Mouse (Mus musculus) embryonic facial prominence, embryonic 12.5 days (tissue): Measurements from ENCODE around the gene Gm11634. TPM values are rescaled to one million over a fixed set of nuclear protein-coding genes. Genes with fewer than 3 reads are reported as not detected.
"Not testable (repeated sequence)": the region's sequence is repeated elsewhere in the genome, so short reads cannot be mapped to it uniquely, and the experiment has no call there.

Experiments
- ATAC-seq: fragments of 200-750 bp; cut with Nextera tagmentation; 2 replicates; pipeline ENCODE4 v1.8.0; 2017; ENCODE audit not compliant: insufficient number of reproducible peaks, insufficient read depth, low FRiP score, low TSS enrichment
- H3K27ac ChIP-seq: fragments of 300-500 bp; sonication (generic); 2 replicates; pipeline ENCODE4 v1.5.1; 2016; ENCODE audit warnings: mild to moderate bottlenecking
- H3K27me3 ChIP-seq: fragments of 300-500 bp; sonication (generic); 2 replicates; pipeline ENCODE4 v1.6.1; 2016; ENCODE audit warnings: mild to moderate bottlenecking, moderate library complexity
- H3K36me3 ChIP-seq: fragments of 300-500 bp; sonication (generic); 2 replicates; pipeline ENCODE4 v1.6.1; 2016; ENCODE audit warnings: mild to moderate bottlenecking
- H3K4me1 ChIP-seq: fragments of 300-500 bp; sonication (generic); 2 replicates; pipeline ENCODE4 v1.6.1; 2016
- H3K4me2 ChIP-seq: fragments of 300-500 bp; sonication (generic); replicated peaks from 2 replicates; pipeline ENCODE4 v1.6.1; 2016; ENCODE audit warnings: mild to moderate bottlenecking, moderate library complexity
- H3K4me3 ChIP-seq: fragments of 300-500 bp; sonication (generic); 2 replicates; pipeline ENCODE4 v1.5.1; 2016; ENCODE audit warnings: mild to moderate bottlenecking
- H3K9ac ChIP-seq: fragments of 300-500 bp; sonication (generic); 2 replicates; pipeline ENCODE4 v1.6.1; 2016; ENCODE audit warnings: mild to moderate bottlenecking, moderate library complexity
- H3K9me3 ChIP-seq: fragments of 300-500 bp; sonication (generic); 2 replicates; pipeline ENCODE4 v1.6.1; 2016; ENCODE audit warnings: mild to moderate bottlenecking, moderate library complexity
- WGBS: fragments of 180-500 bp; shearing (Covaris S2); methylation state at CpG from one replicate; pipeline ENCODE4 v1.1.7; 2016; 5-methylcytosine and 5-hydroxymethylcytosine counted together
- polyA plus RNA-seq: library from polyadenylated mRNA; unstranded; fragments of >200 nt; fragmentation: Nextera tagmentation; extraction: Ambion mirVana; gene quantifications from 2 replicates; pipeline ENCODE4 v1.2.1, GENCODE M21; 2016

Gm11634 gene
- polyA plus RNA-seq, 1 experiment from 2014 or later, result not detected

DNA sequence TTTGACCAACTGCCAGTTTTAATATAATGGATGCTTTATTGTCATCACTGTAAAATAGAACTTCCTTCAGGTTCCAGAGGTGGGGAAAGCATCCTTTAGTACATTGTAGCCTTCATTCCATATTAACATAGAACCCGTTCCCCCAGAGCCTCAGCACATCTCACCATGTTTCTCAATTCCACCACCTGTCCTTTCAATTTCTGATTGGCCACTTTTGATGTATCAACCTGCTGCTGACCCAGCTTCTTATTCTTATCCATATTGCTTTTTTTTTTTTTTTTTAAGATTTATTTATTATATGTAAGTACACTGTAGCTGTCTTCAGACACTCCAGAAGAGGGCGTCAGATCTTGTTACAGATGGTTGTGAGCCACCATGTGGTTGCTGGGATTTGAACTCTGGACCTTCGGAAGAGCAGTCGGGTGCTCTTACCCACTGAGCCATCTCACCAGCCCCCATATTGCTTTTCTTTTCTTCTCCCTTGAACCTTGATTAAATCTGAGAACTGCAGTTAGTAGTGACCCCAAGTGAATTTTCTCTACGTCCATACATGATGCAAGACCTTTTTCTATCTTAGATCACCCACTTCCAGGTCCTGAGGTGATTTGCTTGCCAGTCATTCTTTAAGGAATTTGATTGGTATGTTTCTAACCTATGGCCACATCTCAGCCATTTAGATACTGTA is 29.8 kb upstream of the Gm11634 start:
- H3K9ac ChIP-seq, H3K4me1 ChIP-seq, ATAC-seq, H3K9me3 ChIP-seq, H3K27me3 ChIP-seq, H3K27ac ChIP-seq, H3K36me3 ChIP-seq: not testable (repeated sequence)
- WGBS, result 51% methylated on average over 5 of the region's 5 CpGs
- peak overlapping the region; percentile 73 for H3K4me2 ChIP-seq
- peak overlapping the region; percentile 53; the same call in 1 of the 2 replicates for H3K4me3 ChIP-seq

DNA sequence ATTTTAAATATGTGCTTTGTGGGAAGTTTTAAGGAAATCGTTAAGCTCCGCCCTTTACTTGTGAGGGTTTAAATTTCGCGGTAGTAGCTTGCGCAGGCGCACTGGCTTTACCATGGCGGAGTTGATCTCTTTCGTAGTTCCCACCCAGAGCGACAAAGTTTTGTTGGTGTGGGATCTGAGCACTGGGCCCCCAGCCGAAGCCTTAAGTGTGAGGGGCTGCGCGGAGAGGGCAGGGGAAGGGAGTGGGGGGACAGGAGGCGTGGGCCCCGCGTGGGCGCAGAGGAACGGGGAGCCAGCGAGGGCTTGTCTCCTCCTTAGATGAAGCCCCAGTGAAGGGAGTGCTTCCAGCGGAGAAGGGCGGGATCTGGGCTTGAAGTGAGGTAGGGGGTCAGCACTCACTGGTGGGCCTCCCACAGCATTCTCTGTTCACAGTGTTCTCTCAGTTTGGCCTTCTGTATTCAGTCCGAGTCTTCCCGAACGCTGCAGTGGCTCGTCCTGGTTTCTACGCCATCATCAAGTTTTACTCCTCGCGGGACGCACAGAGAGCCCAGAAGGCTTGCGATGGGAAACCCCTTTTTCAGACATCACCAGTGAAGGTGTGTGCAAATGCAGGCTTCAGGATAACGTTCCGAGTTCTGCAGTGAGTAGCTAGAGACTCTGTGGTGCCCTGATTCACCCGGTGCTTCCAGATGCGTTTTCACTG is 29.0 kb upstream of the Gm11634 start:
- under 1% methylated on average over 33 of the region's 33 CpGs for WGBS
- peak; percentile 54 for ATAC-seq
- H3K9ac ChIP-seq, result peak overlapping the region; percentile 70

DNA sequence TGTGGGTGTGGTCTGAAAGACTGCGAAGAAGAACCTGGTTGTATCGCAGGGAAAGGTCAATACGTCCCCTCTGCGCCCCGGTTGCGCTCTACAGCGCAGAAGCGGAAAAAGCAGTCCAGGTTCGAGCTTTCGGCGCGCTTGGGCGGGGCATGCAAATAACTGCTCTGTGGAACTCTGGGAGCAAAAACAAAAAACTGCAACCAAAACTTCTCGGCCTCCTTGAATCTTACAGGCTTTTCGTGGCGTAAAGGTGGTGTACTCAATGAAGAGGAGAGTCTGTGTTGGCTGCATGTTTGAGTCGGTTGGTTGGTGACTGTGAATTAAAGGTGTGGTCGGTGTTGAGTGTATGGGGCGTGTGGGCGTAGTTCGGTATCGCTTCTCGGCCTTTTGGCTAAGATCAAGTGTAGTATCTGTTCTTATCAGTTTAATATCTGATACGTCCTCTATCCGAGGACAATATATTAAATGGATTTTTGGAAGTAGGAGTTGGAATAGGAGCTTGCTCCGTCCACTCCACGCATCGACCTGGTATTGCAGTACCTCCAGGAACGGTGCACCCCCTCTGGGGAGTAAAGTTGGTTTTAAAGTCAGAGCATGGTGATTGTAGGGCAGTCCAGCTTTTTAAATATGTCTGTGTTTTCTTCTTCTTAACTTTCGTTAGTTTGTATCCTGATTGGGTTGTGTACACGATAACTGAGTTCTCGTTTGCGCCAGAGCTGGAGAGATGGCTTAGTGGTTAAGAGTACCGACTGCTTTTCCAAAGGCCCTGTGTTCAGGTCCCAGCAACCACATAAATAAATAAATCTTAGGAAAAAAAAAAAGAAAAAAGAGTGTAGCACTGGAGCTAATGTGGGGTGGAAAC is 28.2 kb upstream of the Gm11634 start, which contains the start of gene Rdm1:
Gene Rdm1, plus strand, starts transcription at position 201 of the 862 bp plus-strand sequence.
- H3K9me3 ChIP-seq, result no peaks in the 10 kb centered on the region
- peak within 1 kb of the TSS; percentile 73 for H3K4me2 ChIP-seq
- H3K36me3 ChIP-seq, result no peaks in the 10 kb centered on the region
- under 1% methylated on average over 34 of the region's 34 CpGs for WGBS
- peak within 1 kb of the TSS; percentile 99 for H3K27ac ChIP-seq
- H3K4me3 ChIP-seq, result peak within 1 kb of the TSS; percentile 53
- H3K27me3 ChIP-seq, result no peaks in the 10 kb centered on the region
- peak within 1 kb of the TSS; percentile 70 for H3K9ac ChIP-seq
- peak; percentile 89 for ATAC-seq
- H3K4me1 ChIP-seq, result no peaks in the 10 kb centered on the region

More for the DNA sequence above, 29.0 kb upstream of the Gm11634 start:
- peak overlapping the region; percentile 99 for H3K27ac ChIP-seq
- H3K36me3 ChIP-seq, result 0 out of 2 replicates have a peak, but pooled peaks cover 2% of the 10 kb centered on the region
- no peaks in the 10 kb centered on the region for H3K9me3 ChIP-seq
- peak overlapping the region; percentile 53 for H3K4me3 ChIP-seq
- H3K4me1 ChIP-seq, result no peaks in the 10 kb centered on the region
- no peaks in the 10 kb centered on the region for H3K27me3 ChIP-seq
- peak overlapping the region; percentile 73 for H3K4me2 ChIP-seq

DNA sequence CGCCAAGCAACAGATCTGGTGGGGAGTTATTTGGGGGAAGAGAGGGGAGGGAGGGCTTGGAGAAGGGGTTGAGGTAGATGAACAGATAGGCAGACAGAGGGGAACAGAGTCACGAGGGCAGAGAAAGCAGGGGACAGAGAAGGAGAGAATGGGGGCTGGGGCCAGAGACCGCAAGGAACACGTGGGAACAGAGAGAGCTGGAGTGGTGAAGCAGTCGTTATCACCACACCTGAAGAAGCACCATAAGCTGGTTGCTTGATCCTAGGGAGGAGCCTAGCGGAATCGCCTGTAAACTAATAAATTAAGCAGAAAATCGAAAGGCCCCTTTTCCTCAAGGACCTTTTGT is 27.6 kb upstream of the Gm11634 start:
- Histone ChIP-seq H3K4me1 (no peaks in the 10 kb centered on the region), H3K4me3 (peak overlapping the region; percentile 36), H3K9me3 (no peaks in the 10 kb centered on the region), H3K9ac (peak overlapping the region; percentile 40), H3K4me2 (peak overlapping the region; percentile 73), H3K36me3 (no peaks in the 10 kb centered on the region), H3K27ac (peak overlapping the region; percentile 99), H3K27me3 (no peaks in the 10 kb centered on the region)
- ATAC-seq, result peak; percentile 7; the same call in 1 of the 2 replicates
- 5% methylated on average over 8 of the region's 8 CpGs for WGBS

DNA sequence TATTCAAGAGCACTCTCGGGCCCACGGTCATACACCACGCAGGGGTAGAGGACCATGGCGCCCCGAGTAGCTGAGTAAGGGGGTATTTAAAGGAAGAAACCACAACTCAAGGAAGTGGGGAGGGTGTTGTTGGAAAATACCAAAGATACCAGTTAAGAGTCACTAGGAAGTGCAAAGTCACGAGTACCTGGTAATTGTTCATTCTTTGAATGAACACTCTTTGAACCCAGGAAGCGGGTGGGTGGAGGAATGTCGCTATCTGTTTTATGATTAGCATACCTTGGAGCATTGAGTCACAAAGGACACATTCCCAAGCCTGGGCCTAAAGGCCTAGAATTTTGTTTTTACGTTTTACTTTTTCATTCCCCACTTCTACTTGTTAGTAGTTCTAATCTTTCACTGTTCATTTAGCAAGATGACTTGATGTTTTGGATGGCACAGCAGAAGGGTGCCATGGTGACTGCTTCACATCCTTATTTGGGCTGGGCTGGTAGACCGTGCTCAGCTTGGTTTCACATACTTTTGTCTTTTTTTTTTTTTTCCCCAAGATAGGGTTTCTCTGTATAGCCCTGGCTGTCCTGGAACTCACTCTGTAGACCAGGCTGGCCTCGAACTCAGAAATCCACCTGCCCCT is 21.1 kb upstream of the Gm11634 start:
- WGBS, result 82% methylated on average over 11 of the region's 11 CpGs

DNA sequence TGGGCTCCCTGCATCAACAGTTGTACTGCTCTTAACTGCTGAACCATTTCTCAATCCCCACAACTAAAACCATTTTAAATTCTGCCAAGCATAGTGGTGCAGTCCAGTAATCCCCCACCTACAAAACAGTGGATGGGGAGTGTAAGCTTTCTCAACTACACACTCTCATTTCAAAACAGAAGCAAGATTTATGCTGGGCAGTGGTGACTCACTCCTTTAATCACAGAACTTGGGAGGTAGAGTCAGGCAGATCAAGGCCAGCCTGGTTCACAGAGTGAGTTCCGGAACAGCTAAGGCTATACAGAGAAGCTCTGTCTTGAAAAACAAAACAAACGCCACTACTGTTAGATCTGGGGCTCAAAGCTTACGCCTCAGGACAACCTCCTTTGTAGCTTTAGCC is 19.5 kb upstream of the Gm11634 start:
- 76% methylated on average over 3 of the region's 3 CpGs for WGBS
- Histone ChIP-seq H3K4me1 (peaks cover 9% of the 10 kb centered on the region), H3K36me3 (no peaks in the 10 kb centered on the region), H3K9ac (no peak overlapping the region), H3K27me3 (no peaks in the 10 kb centered on the region), H3K9me3 (no peaks in the 10 kb centered on the region), H3K4me3 (no peak overlapping the region), H3K4me2 (no peak overlapping the region), H3K27ac (no peak overlapping the region)
- no peak for ATAC-seq

More for the DNA sequence above, 21.1 kb upstream of the Gm11634 start:
- H3K4me1 ChIP-seq, H3K4me3 ChIP-seq, H3K9me3 ChIP-seq, H3K4me2 ChIP-seq, H3K27ac ChIP-seq, H3K36me3 ChIP-seq, H3K9ac ChIP-seq, ATAC-seq, H3K27me3 ChIP-seq: not testable (repeated sequence)

DNA sequence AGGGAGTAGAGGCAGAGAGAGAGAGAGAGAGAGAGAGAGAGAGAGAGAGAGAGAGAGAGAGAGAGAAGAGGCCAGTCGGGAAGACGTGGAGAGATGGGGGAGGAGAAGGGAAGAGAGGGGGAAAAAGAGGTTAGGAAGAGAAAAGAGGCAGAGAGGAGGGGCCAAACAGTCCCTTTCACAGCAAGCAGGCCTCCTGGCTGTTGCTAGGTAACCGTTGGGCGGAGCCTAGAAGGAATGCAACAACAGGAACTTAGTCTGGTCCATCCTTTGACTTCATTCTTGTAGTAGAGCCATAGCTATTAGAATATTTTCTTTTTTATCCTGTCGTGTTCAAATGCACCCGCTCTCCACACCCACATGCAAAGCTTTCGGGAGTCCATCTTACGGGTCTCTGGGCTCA is 18.8 kb upstream of the Gm11634 start:
- Histone ChIP-seq H3K9ac (no peak overlapping the region), H3K36me3 (no peaks in the 10 kb centered on the region), H3K27ac (no peak overlapping the region), H3K4me2 (peak overlapping the region; percentile 34), H3K4me3 (0 out of 2 replicates have a peak overlapping the region, but pooled peaks have one; percentile 3), H3K9me3 (no peaks in the 10 kb centered on the region), H3K27me3 (no peaks in the 10 kb centered on the region), H3K4me1 (peaks cover 9% of the 10 kb centered on the region)
- no peak for ATAC-seq
- WGBS, result 7% methylated on average over 8 of the region's 8 CpGs

DNA sequence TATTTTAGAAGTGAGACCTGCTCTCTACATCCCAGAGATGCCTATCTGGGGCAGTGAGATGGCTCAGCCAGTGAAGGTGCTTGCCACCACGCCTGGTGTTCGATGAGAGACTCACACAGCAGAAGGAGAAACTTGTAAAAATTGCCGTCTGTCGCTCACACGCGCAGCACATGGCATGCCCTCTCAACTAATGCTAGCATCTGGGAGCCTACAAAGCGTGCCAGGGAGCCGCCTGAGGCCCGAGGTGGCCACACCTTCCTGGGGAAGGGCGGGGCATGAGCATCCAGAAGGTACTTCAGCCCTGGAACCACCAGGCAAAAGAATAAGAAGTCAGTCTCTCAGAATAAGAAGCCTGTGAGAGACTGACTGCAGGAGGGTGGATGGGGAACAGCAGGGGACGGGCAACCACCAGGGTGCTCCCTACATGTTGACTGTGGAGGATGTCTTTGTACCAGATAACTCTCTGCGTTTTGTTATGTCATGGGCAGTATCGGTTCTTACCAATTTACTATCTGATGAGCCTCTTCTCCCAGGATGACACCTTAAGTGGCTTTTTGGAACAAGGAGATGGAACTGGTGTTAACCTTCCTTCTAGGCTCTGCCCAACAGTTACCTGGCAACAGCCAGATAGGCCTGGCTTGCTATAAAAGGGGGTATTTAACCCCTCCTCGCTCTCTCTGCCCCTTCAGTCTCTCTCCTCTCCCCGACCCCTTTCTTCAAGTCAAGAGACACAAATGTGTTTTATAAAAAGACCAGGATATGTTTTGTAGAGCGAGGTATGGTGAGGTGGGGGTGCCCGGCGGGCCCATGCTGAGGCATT is 18.1 kb upstream of the Gm11634 start:
- no peak overlapping the region for H3K9ac ChIP-seq
- H3K4me1 ChIP-seq, result peaks cover 9% of the 10 kb centered on the region
- WGBS, result 21% methylated on average over 18 of the region's 18 CpGs
- peak overlapping the region; percentile 34 for H3K4me2 ChIP-seq
- no peaks in the 10 kb centered on the region for H3K9me3 ChIP-seq
- no peaks in the 10 kb centered on the region for H3K27me3 ChIP-seq
- no peak overlapping the region for H3K27ac ChIP-seq
- no peak overlapping the region for H3K4me3 ChIP-seq
- 0 out of 2 replicates have a peak, but pooled peaks have one; percentile 49 for ATAC-seq
- no peaks in the 10 kb centered on the region for H3K36me3 ChIP-seq

DNA sequence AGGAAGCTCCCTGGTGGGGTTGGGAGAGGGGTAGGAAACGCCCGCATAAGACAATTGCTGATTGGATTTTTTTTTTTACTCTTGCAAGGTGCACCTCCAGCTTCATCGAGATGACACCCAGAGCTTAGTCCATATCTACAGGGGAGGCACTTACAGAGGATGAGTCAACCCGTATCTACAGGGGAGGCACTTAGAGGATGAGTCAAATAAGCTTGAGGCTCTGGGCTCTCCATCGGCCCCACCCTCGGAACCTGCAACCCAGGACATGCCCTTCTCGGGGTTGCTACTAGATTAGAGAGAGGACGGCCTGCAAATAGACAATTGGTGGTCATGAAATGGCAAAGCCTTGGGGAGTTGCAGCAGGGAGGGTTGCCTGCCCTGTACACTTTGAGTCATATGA is 17.0 kb upstream of the Gm11634 start:
- Histone ChIP-seq H3K4me3 (no peak overlapping the region), H3K27ac (no peak overlapping the region), H3K9me3 (no peaks in the 10 kb centered on the region), H3K36me3 (no peaks in the 10 kb centered on the region), H3K27me3 (no peaks in the 10 kb centered on the region), H3K9ac (no peak overlapping the region), H3K4me1 (peaks cover 9% of the 10 kb centered on the region), H3K4me2 (no peak overlapping the region)
- WGBS, result 90% methylated on average over 8 of the region's 8 CpGs
- ATAC-seq, result no peak

DNA sequence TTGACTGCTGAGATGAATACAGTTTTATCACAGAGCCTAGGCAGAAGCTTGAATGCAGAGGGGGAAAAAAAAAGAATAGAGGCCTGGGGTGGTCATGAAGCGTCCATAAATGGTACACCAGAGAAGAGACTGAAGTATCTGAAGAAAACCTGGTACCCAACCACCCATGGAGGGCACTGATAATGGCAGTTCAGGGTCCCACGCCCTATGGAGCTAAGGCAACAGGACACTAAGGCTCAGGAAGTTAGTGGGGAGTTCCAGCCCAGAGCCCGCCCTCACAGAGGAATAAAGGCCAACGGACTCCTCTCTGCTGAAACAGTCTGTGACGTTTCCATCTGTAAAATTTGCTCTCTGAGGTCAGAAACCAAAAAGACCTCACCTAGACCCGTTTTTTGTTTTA is 16.3 kb upstream of the Gm11634 start:
- 79% methylated on average over 6 of the region's 6 CpGs for WGBS
- no peak overlapping the region for H3K4me2 ChIP-seq
- no peaks in the 10 kb centered on the region for H3K36me3 ChIP-seq
- H3K4me3 ChIP-seq, result no peak overlapping the region
- no peaks in the 10 kb centered on the region for H3K9me3 ChIP-seq
- ATAC-seq, result no peak
- no peak overlapping the region for H3K27ac ChIP-seq
- no peaks in the 10 kb centered on the region for H3K27me3 ChIP-seq
- H3K9ac ChIP-seq, result no peak overlapping the region
- peaks cover 14% of the 10 kb centered on the region for H3K4me1 ChIP-seq
